Comparison of ENCODE assay signal across 27 mouse cellular contexts in genomic region chr14:111008172-111008571, GRCm38 (mm10).
DNase-seq lines count a peak whose midpoint lies in the region; ATAC-seq and TF ChIP-seq lines count a peak whose summit lies in the region.
"Had no signal": no experiment of that assay in that cellular context is flagged by ENCODE, and none has a peak within 500 bp of the region (broad histone marks: within the 10 kb centered on the region; RNA-seq: fewer than 3 reads in every experiment).

No protein-coding gene starts in this region.

- H3K4me1 ChIP-seq in midbrain, embryonic 11.5 days (ENCODE audit: control insufficient read depth, insufficient read depth, low read length), result no peaks in the 10 kb centered on the region
- no peaks in the 10 kb centered on the region for H3K4me1 ChIP-seq in midbrain, embryonic 16.5 days (ENCODE audit: control insufficient read depth, insufficient read depth, low read length)
- H3K4me1 ChIP-seq in midbrain, embryonic 14.5 days (ENCODE audit: control insufficient read depth, insufficient read depth, low read length), result no peaks in the 10 kb centered on the region
- H3K4me1 ChIP-seq in kidney, adult 2 months (ENCODE audit: control insufficient read depth, insufficient read depth, low read length), result no peaks in the 10 kb centered on the region
- H3K4me1 ChIP-seq: embryonic facial prominence, embryonic 15.5 days; hindbrain, embryonic 15.5 days; kidney, embryonic 15.5 days; limb, embryonic 13.5 days; liver, embryonic 12.5 days had no signal

- no peak for TF ChIP-seq POLR2A in kidney, adult 2 months (IDR thresholded peaks at IDR 0.05; ENCODE audit: low read depth, low read length)

- H3K27me3 ChIP-seq in midbrain, embryonic 11.5 days (ENCODE audit: control insufficient read depth, insufficient read depth, low read length), result no peaks in the 10 kb centered on the region
- no peaks in the 10 kb centered on the region for H3K27me3 ChIP-seq in midbrain, embryonic 16.5 days (ENCODE audit: control insufficient read depth, insufficient read depth, low read depth, low read length)
- no peaks in the 10 kb centered on the region for H3K27me3 ChIP-seq in midbrain, embryonic 14.5 days (ENCODE audit: control insufficient read depth, insufficient read depth, low read length)
- H3K27me3 ChIP-seq in kidney, adult 2 months (replicated peaks; ENCODE audit: control insufficient read depth, insufficient read depth, low read length), result no peaks in the 10 kb centered on the region
- H3K27me3 ChIP-seq: embryonic facial prominence, embryonic 15.5 days; hindbrain, embryonic 15.5 days; kidney, embryonic 15.5 days; limb, embryonic 13.5 days; liver, embryonic 12.5 days had no signal

- no peak overlapping the region for H3K4me2 ChIP-seq in midbrain, embryonic 11.5 days
- no peak overlapping the region for H3K4me2 ChIP-seq in midbrain, embryonic 16.5 days (ENCODE audit: low read length)
- 0 out of 2 replicates have a peak overlapping the region, but pooled peaks have one; percentile 4 for H3K4me2 ChIP-seq in midbrain, embryonic 14.5 days (ENCODE audit: low read length)
- H3K4me2 ChIP-seq: embryonic facial prominence, embryonic 15.5 days; heart, embryonic 11.5 days; hindbrain, embryonic 15.5 days; kidney, embryonic 15.5 days; limb, embryonic 13.5 days; liver, embryonic 12.5 days had no signal

- no peaks in the 10 kb centered on the region; the same call in 1 of the 2 replicates for H3K9me3 ChIP-seq in midbrain, embryonic 11.5 days (ENCODE audit: control insufficient read depth, low read length)
- H3K9me3 ChIP-seq in midbrain, embryonic 16.5 days (replicated peaks; ENCODE audit: control insufficient read depth, low read length, poor library complexity, severe bottlenecking), result no peaks in the 10 kb centered on the region; the same call in 1 of the 2 replicates
- no peaks in the 10 kb centered on the region for H3K9me3 ChIP-seq in midbrain, embryonic 14.5 days (ENCODE audit: control insufficient read depth, low read length)
- H3K9me3 ChIP-seq: embryonic facial prominence, embryonic 15.5 days; hindbrain, embryonic 15.5 days had no signal

- WGBS in midbrain, embryonic 11.5 days, result 74% methylated on average over 5 of the region's 5 CpGs
- 23% methylated on average over 5 of the region's 5 CpGs for WGBS in midbrain, embryonic 16.5 days
- 20% methylated on average over 5 of the region's 5 CpGs for WGBS in midbrain, embryonic 14.5 days
- WGBS in kidney, adult 2 months, result 71% methylated on average over 5 of the region's 5 CpGs

- no peak for TF ChIP-seq CTCF in kidney, adult 2 months (conservative IDR thresholded peaks at IDR 0.05; ENCODE audit: insufficient read depth, insufficient read length, low read depth, low read length)

- H3K36me3 ChIP-seq in midbrain, embryonic 11.5 days (ENCODE audit: control insufficient read depth, insufficient read depth, low read length), result no peaks in the 10 kb centered on the region
- no peaks in the 10 kb centered on the region for H3K36me3 ChIP-seq in midbrain, embryonic 16.5 days (ENCODE audit: control insufficient read depth, insufficient read depth, low read length)
- no peaks in the 10 kb centered on the region for H3K36me3 ChIP-seq in midbrain, embryonic 14.5 days (ENCODE audit: control insufficient read depth, insufficient read depth, low read length)
- no peaks in the 10 kb centered on the region for H3K36me3 ChIP-seq in kidney, adult 2 months (ENCODE audit: control insufficient read depth, insufficient read depth, low read length)
- H3K36me3 ChIP-seq: embryonic facial prominence, embryonic 15.5 days; hindbrain, embryonic 15.5 days; kidney, embryonic 15.5 days; limb, embryonic 13.5 days; liver, embryonic 12.5 days had no signal

- ATAC-seq in midbrain, embryonic 11.5 days (ENCODE audit: low FRiP score), result peak; percentile 44; the same call in 1 of the 2 replicates
- ATAC-seq in midbrain, embryonic 16.5 days, result no peak
- ATAC-seq in midbrain, embryonic 14.5 days (ENCODE audit: low FRiP score, low TSS enrichment), result peak; percentile 60; the same call in 1 of the 2 replicates
- ATAC-seq: forebrain, postnatal 0 days; intestine, embryonic 16.5 days; liver, embryonic 12.5 days had no signal

- DNase-seq in embryo, embryonic 11 days, result peak; percentile 6
- DNase-seq in embryo, embryonic 9.5 days (ENCODE audit: extremely low spot score), result no peak
- DNase-seq in midbrain, embryonic 11.5 days (ENCODE audit: low spot score, missing footprints), result no peak
- DNase-seq in midbrain, embryonic 14.5 days, result peak; percentile 63
- DNase-seq in retina, postnatal 1 day, result peak; percentile 24
- no peak for DNase-seq in kidney, adult 2 months
- DNase-seq: adrenal gland, postnatal 14 days; cerebellum, adult 9-11 months; forebrain, postnatal 0 days; gastrocnemius, postnatal 14 days; heart, adult 11 months; heart, postnatal 10 days; kidney, postnatal 4 days; lung, adult 18-20 months; lung, postnatal 10 days; right cerebral cortex, postnatal 14 days; thymus, adult 2 months; thymus, postnatal 4 days had no signal

- no peak overlapping the region for H3K4me3 ChIP-seq in midbrain, embryonic 11.5 days (ENCODE audit: low read depth, low read length)
- H3K4me3 ChIP-seq in midbrain, embryonic 16.5 days (ENCODE audit: low read depth, low read length), result no peak overlapping the region
- H3K4me3 ChIP-seq in midbrain, embryonic 14.5 days (replicated peaks; ENCODE audit: low read depth, low read length), result no peak overlapping the region
- no peak overlapping the region for H3K4me3 ChIP-seq in kidney, adult 2 months (ENCODE audit: insufficient read depth, low read depth, low read length)
- H3K4me3 ChIP-seq: embryonic facial prominence, embryonic 15.5 days; hindbrain, embryonic 15.5 days; kidney, embryonic 15.5 days; limb, embryonic 13.5 days; liver, embryonic 12.5 days had no signal

- H3K27ac ChIP-seq in midbrain, embryonic 11.5 days (ENCODE audit: low read depth, low read length), result no peak overlapping the region
- no peak overlapping the region for H3K27ac ChIP-seq in midbrain, embryonic 16.5 days (ENCODE audit: low read length)
- H3K27ac ChIP-seq in midbrain, embryonic 14.5 days (replicated peaks; ENCODE audit: low read depth, low read length), result no peak overlapping the region
- no peak overlapping the region for H3K27ac ChIP-seq in kidney, adult 2 months (ENCODE audit: insufficient read depth, low read depth, low read length)
- H3K27ac ChIP-seq: embryonic facial prominence, embryonic 15.5 days; hindbrain, embryonic 15.5 days; kidney, embryonic 15.5 days; limb, embryonic 13.5 days; liver, embryonic 12.5 days; stomach, postnatal 0 days had no signal

- H3K9ac ChIP-seq in midbrain, embryonic 11.5 days (ENCODE audit: low read length), result no peak overlapping the region
- no peak overlapping the region for H3K9ac ChIP-seq in midbrain, embryonic 16.5 days (ENCODE audit: low read depth, low read length)
- H3K9ac ChIP-seq in midbrain, embryonic 14.5 days (replicated peaks; ENCODE audit: low read length), result no peak overlapping the region
- H3K9ac ChIP-seq: embryonic facial prominence, embryonic 15.5 days; forebrain, postnatal 0 days; hindbrain, embryonic 15.5 days; kidney, embryonic 15.5 days; limb, embryonic 13.5 days; liver, embryonic 12.5 days had no signal

Comparison
In these comparisons a context has a peak if more than half of its experiments do, and no peak if none do; other contexts are left out.
1. DNase-seq: peak in embryo, embryonic 11 days (single experiment), midbrain, embryonic 14.5 days (single experiment) and retina, postnatal 1 day (single experiment); none in embryo, embryonic 9.5 days (single experiment), midbrain, embryonic 11.5 days (single experiment) and kidney, adult 2 months (single experiment).